Mouse (Mus musculus) MEL (cell line): ENCODE results near the gene Ihh. TPM values are rescaled to one million over a fixed set of nuclear protein-coding genes. Genes with fewer than 3 reads are reported as not detected.

Source experiments
- DNase-seq: peaks from one replicate; pipeline ENCODE4 v3.0.0; 2011; ENCODE audit warnings: low read depth, low spot score
- H3K27ac ChIP-seq: 2 replicates; pipeline ENCODE4 v1.5.1; 2012; ENCODE audit warnings: low read depth, mild to moderate bottlenecking, control low read depth, low read length, moderate library complexity; ENCODE audit not compliant: control insufficient read depth
- H3K27me3 ChIP-seq, 2 experiments: fragments of 150-350 bp in 1 of 2; sonication (generic) in 1 of 2; 2 replicates each; pipeline ENCODE4 v1.6.1; 2012; ENCODE audit warnings: low read length in 2 of 2, mild to moderate bottlenecking in 2 of 2, improper control_type of control experiment in 1 of 2, moderate library complexity in 1 of 2; ENCODE audit not compliant: insufficient read depth in 2 of 2, control insufficient read depth in 1 of 2
- H3K36me3 ChIP-seq, 2 experiments: 2 replicates each; pipeline ENCODE4 v1.6.1; 2012 to 2014; ENCODE audit warnings: low read length in 2 of 2, improper control_type of control experiment in 1 of 2, inconsistent platforms in 1 of 2, mild to moderate bottlenecking in 1 of 2; ENCODE audit not compliant: insufficient read depth in 2 of 2, control insufficient read depth in 1 of 2
- H3K4me1 ChIP-seq, 2 experiments: fragments of 150-350 bp in 1 of 2; sonication (generic) in 1 of 2; 2 replicates each; pipeline ENCODE4 v1.6.1; 2012; ENCODE audit warnings: low read length in 2 of 2, improper control_type of control experiment in 1 of 2, mild to moderate bottlenecking in 1 of 2; ENCODE audit not compliant: insufficient read depth in 2 of 2, control insufficient read depth in 1 of 2
- H3K4me3 ChIP-seq, 2 experiments: fragments of 150-350 bp in 1 of 2; sonication (generic) in 1 of 2; 2 replicates each; pipeline ENCODE4 v1.5.1; 2012; ENCODE audit warnings: low read depth in 2 of 2, low read length in 2 of 2, mild to moderate bottlenecking in 2 of 2, moderate library complexity in 2 of 2, control low read depth in 1 of 2, improper control_type of control experiment in 1 of 2; ENCODE audit not compliant: control insufficient read depth in 1 of 2, insufficient read depth in 1 of 2
- H3K79me2 ChIP-seq: 2 replicates; pipeline ENCODE4 v1.6.1; 2012; ENCODE audit warnings: mild to moderate bottlenecking, low read length, moderate library complexity; ENCODE audit not compliant: control insufficient read depth, poor library complexity, insufficient read depth
- H3K9ac ChIP-seq: 2 replicates; pipeline ENCODE4 v1.6.1; 2012; ENCODE audit warnings: low read depth, mild to moderate bottlenecking, control low read depth, low read length, moderate library complexity; ENCODE audit not compliant: control insufficient read depth, poor library complexity, severe bottlenecking
- H3K9me3 ChIP-seq: fragments of 150-350 bp; sonication (generic); replicated peaks from 2 replicates; pipeline ENCODE4 v1.6.1; 2012; ENCODE audit warnings: mild to moderate bottlenecking, low read length, improper control_type of control experiment, moderate library complexity; ENCODE audit not compliant: insufficient read depth
- CHD2 ChIP-seq: IDR thresholded peaks from 2 replicates; pipeline ENCODE4 v1.6.1; 2011; ENCODE audit warnings: low read length, improper control_type of control experiment
- CTCF ChIP-seq, 3 experiments: IDR thresholded peaks in 2 of 3; conservative IDR thresholded peaks in 1 of 3; 2 replicates each; pipeline ENCODE4 v1.5.1; 2011 to 2012; ENCODE audit warnings: low read length in 3 of 3, low read depth in 2 of 3, mild to moderate bottlenecking in 2 of 3, improper control_type of control experiment in 1 of 3, inconsistent platforms in 1 of 3, mixed read lengths in 1 of 3, moderate library complexity in 1 of 3; ENCODE audit not compliant: control insufficient read depth in 1 of 3, insufficient read depth in 1 of 3, poor library complexity in 1 of 3, severe bottlenecking in 1 of 3
- E2F4 ChIP-seq: IDR thresholded peaks from 2 replicates; pipeline ENCODE4 v1.6.1; 2011; ENCODE audit warnings: low read depth, low read length, improper control_type of control experiment, borderline replicate concordance
- GATA1 ChIP-seq: IDR thresholded peaks from 2 replicates; pipeline ENCODE4 v1.6.1; 2011; ENCODE audit warnings: low read depth, low read length, improper control_type of control experiment
- HCFC1 ChIP-seq: IDR thresholded peaks from 2 replicates; pipeline ENCODE4 v1.6.1; 2012; ENCODE audit warnings: low read depth, mild to moderate bottlenecking, inconsistent platforms, low read length, improper control_type of control experiment, moderate library complexity
- KAT2A ChIP-seq: conservative IDR thresholded peaks from 2 replicates; pipeline ENCODE4 v1.6.1; 2012; ENCODE audit warnings: low read depth, low read length, improper control_type of control experiment, inconsistent platforms
- MAFK ChIP-seq: IDR thresholded peaks from 2 replicates; pipeline ENCODE4 v1.6.1; 2011; ENCODE audit warnings: low read depth, mild to moderate bottlenecking, low read length, improper control_type of control experiment, borderline replicate concordance
- MAZ ChIP-seq: IDR thresholded peaks from 2 replicates; pipeline ENCODE4 v1.6.1; 2012; ENCODE audit warnings: low read depth, mild to moderate bottlenecking, inconsistent platforms, low read length, improper control_type of control experiment
- MYC ChIP-seq: IDR thresholded peaks from 2 replicates; pipeline ENCODE4 v1.6.1; 2011; ENCODE audit warnings: low read depth, mild to moderate bottlenecking, low read length, improper control_type of control experiment, moderate library complexity
- NELFE ChIP-seq: IDR thresholded peaks from 2 replicates; pipeline ENCODE4 v1.6.1; 2011; ENCODE audit warnings: low read depth, low read length, improper control_type of control experiment
- POLR2A ChIP-seq, 2 experiments: IDR thresholded peaks; 2 replicates each; pipeline ENCODE4 v1.6.1; 2011 to 2012; ENCODE audit warnings: low read length in 2 of 2, mild to moderate bottlenecking in 2 of 2, control low read depth in 1 of 2, improper control_type of control experiment in 1 of 2, low read depth in 1 of 2, moderate library complexity in 1 of 2; ENCODE audit not compliant: control insufficient read depth in 1 of 2, insufficient read depth in 1 of 2, poor library complexity in 1 of 2
- POLR2AphosphoS2 ChIP-seq: IDR thresholded peaks from 2 replicates; pipeline ENCODE4 v1.6.1; 2011; ENCODE audit warnings: low read length, improper control_type of control experiment
- POLR2AphosphoS5 ChIP-seq: IDR thresholded peaks from 2 replicates; pipeline ENCODE4 v1.6.1; 2012; ENCODE audit warnings: low read depth, borderline replicate concordance, mild to moderate bottlenecking, inconsistent platforms, low read length, moderate library complexity, mixed read lengths
- RCOR1 ChIP-seq: IDR thresholded peaks from 2 replicates; pipeline ENCODE4 v1.6.1; 2012; ENCODE audit warnings: low read depth, mild to moderate bottlenecking, inconsistent platforms, low read length, improper control_type of control experiment
- SIN3A ChIP-seq: IDR thresholded peaks from 2 replicates; pipeline ENCODE4 v1.6.1; 2012; ENCODE audit warnings: low read length, improper control_type of control experiment, inconsistent platforms
- polyA plus RNA-seq, 2 experiments: library from polyadenylated mRNA; stranded (reverse) in 1 of 2; unstranded in 1 of 2; fragments of >175 nt in 1 of 2; fragments of >200 nt in 1 of 2; gene quantifications; 2 replicates each; pipeline versions ENCODE4 v1.2.1 to v1.2.4; 2012; ENCODE audit warnings: low replicate concordance in 2 of 2, low read depth in 1 of 2; ENCODE audit not compliant: insufficient read length in 2 of 2, insufficient read depth in 1 of 2, missing spikeins in 1 of 2
- total RNA-seq: library from RNA; depleted of rRNA; stranded (reverse); fragments of 300-350 nt; gene quantifications from 2 replicates; pipeline ENCODE4 v1.2.3, GENCODE M21; 2012; rRNA removed

The Ihh gene
- total RNA-seq = 0.04 TPM in 1 of 2 replicates, not detected in the other
- under 1 TPM in 1 of 2 experiments, not detected in 1; 0.07 TPM for polyA plus RNA-seq

DNA sequence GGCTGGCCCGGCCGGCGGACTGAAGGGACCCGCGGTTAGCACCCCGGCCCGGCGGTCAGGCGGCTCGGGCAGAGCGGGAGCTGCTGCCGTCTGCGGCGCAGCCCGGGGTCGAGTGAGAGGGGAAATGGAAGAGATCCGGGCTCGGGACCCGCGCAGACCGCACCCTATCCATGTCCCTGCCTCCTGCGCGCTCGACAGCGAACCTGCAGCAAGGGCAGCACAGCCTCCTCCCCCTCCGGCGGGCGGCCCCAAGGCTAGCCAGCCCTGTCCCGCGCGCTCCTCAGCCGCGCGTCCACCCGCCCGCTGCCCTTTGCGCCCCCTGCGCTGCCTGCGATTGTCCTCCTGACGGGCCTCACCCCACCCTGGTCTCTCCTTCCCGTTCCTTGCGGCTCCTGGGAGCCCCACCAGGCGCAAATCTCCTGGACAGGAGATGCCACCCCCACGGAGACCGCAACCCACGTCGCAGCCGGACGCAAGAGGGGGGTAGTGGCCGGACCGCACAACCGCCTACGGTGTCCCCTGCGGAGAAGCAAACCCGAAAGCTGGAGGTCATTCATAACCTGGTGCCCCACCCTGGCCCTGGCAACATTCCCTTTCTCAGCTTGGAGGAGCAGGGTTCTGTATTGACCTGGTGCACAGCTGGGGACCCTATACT is at the start of gene Ihh:
Gene Ihh, minus strand, starts transcription at position 117 of the 655 bp plus-strand sequence.
- no peaks in the 10 kb centered on the region; a peak in 2 of 4 replicates for H3K27me3 ChIP-seq
- no peaks in the 10 kb centered on the region for H3K9me3 ChIP-seq
- no peaks in the 10 kb centered on the region for H3K36me3 ChIP-seq
- no peaks in the 10 kb centered on the region for H3K4me1 ChIP-seq
- H3K9ac ChIP-seq = no peak within 1 kb of the TSS
- no peaks in the 10 kb centered on the region for H3K79me2 ChIP-seq
- H3K27ac ChIP-seq = no peak within 1 kb of the TSS
- no peak within 1 kb of the TSS for H3K4me3 ChIP-seq
- DNase-seq = no peak
- no peak for TF ChIP-seq GATA1
- TF ChIP-seq CTCF (IDR thresholded peaks at IDR 0.05 in 2 of 3, conservative IDR thresholded peaks at IDR 0.05 in 1 of 3; ENCODE audit: control insufficient read depth in 1 of 3, insufficient read depth in 1 of 3, low read depth in 2 of 3, low read length in 3 of 3, poor library complexity in 1 of 3, severe bottlenecking in 1 of 3) = no peak
- no peak for TF ChIP-seq RCOR1
- no peak for TF ChIP-seq POLR2AphosphoS2
- no peak for TF ChIP-seq CHD2

DNA sequence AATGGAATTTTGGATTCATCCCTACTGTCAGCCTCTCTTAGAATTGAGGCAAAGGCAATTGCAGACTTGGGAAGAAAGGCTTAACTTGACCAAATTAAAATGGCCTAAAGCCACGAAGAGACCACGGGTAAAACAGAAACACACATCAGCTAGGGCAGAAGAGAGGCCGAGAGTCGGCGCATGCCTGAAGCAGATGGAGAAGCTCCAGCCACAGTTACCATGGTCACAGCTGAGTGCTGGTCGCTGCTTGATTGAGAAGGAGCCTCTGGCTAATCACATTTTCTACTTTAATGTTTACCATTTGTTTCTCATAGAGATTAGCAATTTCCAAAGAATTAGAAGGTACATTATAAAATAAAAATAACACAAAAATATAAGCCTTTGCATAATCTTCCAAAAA is 49.7 kb upstream of the Ihh start:
- no peak for TF ChIP-seq E2F4
- no peak for TF ChIP-seq NELFE
- no peak for TF ChIP-seq MYC
- TF ChIP-seq HCFC1 = no peak
- no peak for TF ChIP-seq GATA1
- no peak for TF ChIP-seq KAT2A
- TF ChIP-seq MAFK = no peak
- no peak for TF ChIP-seq MAZ
- no peak for TF ChIP-seq POLR2AphosphoS5
- no peak for TF ChIP-seq POLR2A (IDR thresholded peaks at IDR 0.05; ENCODE audit: control insufficient read depth in 1 of 2, insufficient read depth in 1 of 2, low read depth in 1 of 2, low read length in 2 of 2, poor library complexity in 1 of 2)
- TF ChIP-seq SIN3A = no peak
- DNase-seq = no peak
- H3K9ac ChIP-seq = no peak overlapping the region
- H3K36me3 ChIP-seq = peaks cover 0 to 5% of the 10 kb centered on the region in 2 experiments; a peak in 2 of 4 replicates
- H3K27ac ChIP-seq = no peak overlapping the region
- H3K27me3 ChIP-seq = no peaks in the 10 kb centered on the region
- peaks cover 2% of the 10 kb centered on the region in 2 experiments; a peak in 2 of 4 replicates for H3K4me1 ChIP-seq
- H3K4me3 ChIP-seq = no peak overlapping the region
- no peaks in the 10 kb centered on the region for H3K9me3 ChIP-seq
- no peaks in the 10 kb centered on the region for H3K79me2 ChIP-seq
